Mouse (Mus musculus): ENCODE data around the gene Ocm.

- TF ChIP-seq CTCF (conservative IDR thresholded peaks at IDR 0.05 in 1 of 2, IDR thresholded peaks at IDR 0.05 in 1 of 2; ENCODE audit: low read depth in 2 of 2, low read length in 2 of 2), result no peak
- no peak for TF ChIP-seq MYC (IDR thresholded peaks at IDR 0.05; ENCODE audit: low read depth, low read length)
- TF ChIP-seq MAZ (IDR thresholded peaks at IDR 0.05; ENCODE audit: low read depth, low read length), result no peak
- TF ChIP-seq RCOR1 (conservative IDR thresholded peaks at IDR 0.05; ENCODE audit: low read depth, low read length), result no peak
- TF ChIP-seq POLR2AphosphoS2 (IDR thresholded peaks at IDR 0.05; ENCODE audit: low read depth, low read length), result no peak
- no peak for TF ChIP-seq NELFE (IDR thresholded peaks at IDR 0.05; ENCODE audit: low read depth, low read length)
- no peak for TF ChIP-seq USF2 (conservative IDR thresholded peaks at IDR 0.05; ENCODE audit: low read depth, low read length)
- TF ChIP-seq TCF12 (IDR thresholded peaks at IDR 0.05; ENCODE audit: low read depth, low read length), result no peak
Observed at GRCm38 (mm10) chr5:144064093-144064492, 37.6 kb upstream of the Ocm start.

Data from CH12.LX (cell line).